Mouse (Mus musculus) brain, embryonic 14.5 days (tissue): ENCODE measurements around the gene Pelo. TPM values are rescaled to one million over a fixed set of nuclear protein-coding genes. Genes with fewer than 3 reads are reported as not detected.

Source experiments
- DNase-seq: peaks from one replicate; pipeline ENCODE4 v3.0.0-alpha.2; 2011; ENCODE audit warnings: low read depth
- CTCF ChIP-seq: fragments of 200-500 bp; IDR thresholded peaks from 2 replicates; pipeline ENCODE4 v1.5.1; 2012; ENCODE audit warnings: inconsistent platforms, mild to moderate bottlenecking, moderate library complexity, borderline replicate concordance; ENCODE audit not compliant: insufficient read depth, insufficient read length; ENCODE audit errors: extremely low read depth
- POLR2A ChIP-seq: fragments of 200-500 bp; IDR thresholded peaks from 2 replicates; pipeline ENCODE4 v1.6.1; 2012; ENCODE audit warnings: mild to moderate bottlenecking, inconsistent platforms, borderline replicate concordance; ENCODE audit not compliant: poor library complexity, insufficient read depth, insufficient read length, severe bottlenecking; ENCODE audit errors: extremely low read depth
- polyA plus RNA-seq: library from polyadenylated mRNA; depleted of rRNA; stranded (reverse); fragments of >200 nt; gene quantifications from 2 replicates; pipeline ENCODE4 v1.2.3, GENCODE M21; 2012

Gene Pelo
- polyA plus RNA-seq, 1 experiment = 30.2 TPM

DNA sequence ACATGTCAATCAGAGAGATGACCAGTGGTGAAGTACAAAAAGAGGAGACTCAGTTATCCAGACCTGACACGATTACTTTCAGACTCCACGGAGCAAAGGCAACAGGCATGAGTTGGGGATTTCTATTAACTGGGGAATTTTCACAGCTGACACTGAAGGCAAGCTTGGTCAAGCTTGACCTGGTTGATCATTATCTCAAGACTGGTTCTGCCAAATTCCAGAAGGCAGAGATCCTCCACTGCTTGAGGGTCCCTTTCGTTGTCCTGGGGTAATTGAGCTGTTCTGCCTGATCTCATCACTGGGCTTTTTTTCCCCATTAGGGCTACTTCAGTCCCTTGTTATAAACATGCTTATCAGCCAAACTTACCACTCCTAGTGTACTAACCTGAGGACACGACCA, 19.6 kb upstream of the Pelo start:
- no peak for TF ChIP-seq POLR2A
- no peak for TF ChIP-seq CTCF
- no peak for DNase-seq

DNA sequence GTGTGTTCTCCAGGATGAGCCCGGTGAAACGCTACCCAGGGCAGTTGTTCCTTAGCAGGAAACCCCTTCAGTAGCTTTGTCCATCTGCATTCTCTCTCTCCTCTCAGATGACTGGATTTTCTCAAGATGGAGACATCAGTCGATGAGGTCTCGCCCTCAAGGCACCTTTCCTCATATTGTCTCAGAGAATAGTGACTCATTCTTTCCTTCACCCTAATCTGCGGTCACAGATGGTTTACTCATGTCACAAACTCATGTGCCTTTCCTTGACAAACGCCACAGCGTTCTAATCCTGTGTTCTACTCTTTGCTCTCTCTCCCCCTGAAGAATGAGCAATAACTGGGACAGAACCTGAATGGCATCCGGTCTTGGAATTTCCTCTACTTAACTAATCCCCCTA, 17.4 kb upstream of the Pelo start:
- DNase-seq = no peak
- TF ChIP-seq CTCF = no peak
- TF ChIP-seq POLR2A = no peak

DNA sequence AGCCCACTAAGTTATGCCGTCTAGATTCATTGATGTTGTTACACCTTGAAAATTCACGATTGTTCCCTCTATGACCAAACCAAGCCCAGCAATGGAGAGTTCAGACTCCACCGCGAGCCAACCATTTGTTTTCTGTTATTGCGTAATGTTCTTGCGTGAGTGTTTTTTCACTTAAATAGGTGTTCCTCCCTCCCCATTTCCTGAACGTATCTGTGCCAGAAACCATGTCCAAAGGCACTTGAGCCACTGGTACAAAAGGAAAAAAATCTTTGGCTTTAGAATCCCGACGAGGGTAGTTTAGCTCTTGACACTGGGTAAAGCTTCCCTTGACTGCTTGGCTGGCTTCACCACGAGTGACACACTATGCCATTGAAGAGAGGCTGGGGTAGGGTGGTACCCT, 16.2 kb upstream of the Pelo start:
- no peak for TF ChIP-seq CTCF
- no peak for TF ChIP-seq POLR2A
- DNase-seq = no peak

DNA sequence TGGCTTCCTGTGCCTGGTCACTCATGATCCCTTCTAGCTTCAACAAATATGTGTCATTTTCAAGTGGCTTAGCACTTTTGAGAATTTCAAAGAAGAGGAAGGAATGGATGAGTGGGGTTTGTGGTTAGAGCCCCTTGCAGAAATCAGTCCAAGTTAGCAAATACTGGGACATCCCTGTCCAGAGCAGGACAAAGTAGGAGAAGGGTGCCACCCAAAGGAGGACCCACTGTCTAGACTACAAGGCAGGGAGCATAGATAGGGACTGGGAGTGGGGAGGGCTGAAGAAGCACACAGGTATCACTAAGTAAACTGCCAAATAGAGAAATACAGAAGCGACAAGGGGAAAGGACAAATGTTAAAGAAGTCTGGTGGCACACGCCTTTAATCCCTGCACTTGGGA, 12.8 kb upstream of the Pelo start:
- no peak for DNase-seq
- TF ChIP-seq CTCF (no peak), POLR2A (no peak)

DNA sequence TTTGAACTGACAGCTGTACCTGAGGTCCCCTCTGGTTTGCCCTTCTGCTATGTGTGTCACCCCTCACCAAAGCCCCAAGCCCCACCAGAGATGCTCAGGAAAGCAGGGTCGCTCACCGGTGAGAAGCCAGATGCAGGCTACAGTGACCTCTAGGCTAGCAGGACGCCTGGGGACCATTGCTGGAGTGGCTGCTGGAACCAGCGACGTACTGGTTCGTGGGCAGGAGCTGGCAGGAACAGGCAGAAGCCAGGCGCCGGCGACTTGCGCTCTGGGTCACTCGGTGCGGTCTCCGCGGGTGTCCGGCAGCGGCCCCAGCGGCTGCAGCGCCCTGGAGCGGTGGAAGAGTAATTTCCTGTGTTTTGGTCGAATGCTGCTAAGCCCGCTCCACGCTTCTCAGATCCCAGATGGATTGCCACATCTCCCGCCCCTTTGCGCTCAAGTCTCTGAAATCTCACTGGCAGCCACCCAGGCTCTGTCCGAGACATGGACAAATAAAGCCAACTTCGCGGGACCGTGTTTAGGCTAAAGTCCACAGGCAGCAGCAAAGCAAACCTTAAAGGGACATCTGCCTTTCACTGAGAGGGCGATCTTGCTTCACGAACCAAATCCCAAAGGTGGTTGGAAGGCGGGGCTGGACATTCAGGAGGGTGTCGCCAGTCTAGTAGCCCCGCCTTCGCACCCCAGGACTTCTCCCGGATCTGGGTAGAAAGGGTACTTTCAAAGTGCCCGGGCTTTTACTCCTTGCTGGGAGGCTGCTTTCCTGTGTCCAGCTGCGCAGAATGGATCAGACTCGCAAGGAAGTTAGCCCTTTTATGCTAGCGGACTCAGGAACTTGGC, 11.6 kb upstream of the Pelo start, which contains the start of the genes Gm49395 and Itga1:
Gene Gm49395, minus strand, starts transcription at position 567 of the 837 bp plus-strand sequence.
Gene Itga1, minus strand, starts transcription at position 610 of the 837 bp plus-strand sequence.
- TF ChIP-seq POLR2A = no peak
- TF ChIP-seq CTCF = no peak
- DNase-seq = peak; percentile 77

DNA sequence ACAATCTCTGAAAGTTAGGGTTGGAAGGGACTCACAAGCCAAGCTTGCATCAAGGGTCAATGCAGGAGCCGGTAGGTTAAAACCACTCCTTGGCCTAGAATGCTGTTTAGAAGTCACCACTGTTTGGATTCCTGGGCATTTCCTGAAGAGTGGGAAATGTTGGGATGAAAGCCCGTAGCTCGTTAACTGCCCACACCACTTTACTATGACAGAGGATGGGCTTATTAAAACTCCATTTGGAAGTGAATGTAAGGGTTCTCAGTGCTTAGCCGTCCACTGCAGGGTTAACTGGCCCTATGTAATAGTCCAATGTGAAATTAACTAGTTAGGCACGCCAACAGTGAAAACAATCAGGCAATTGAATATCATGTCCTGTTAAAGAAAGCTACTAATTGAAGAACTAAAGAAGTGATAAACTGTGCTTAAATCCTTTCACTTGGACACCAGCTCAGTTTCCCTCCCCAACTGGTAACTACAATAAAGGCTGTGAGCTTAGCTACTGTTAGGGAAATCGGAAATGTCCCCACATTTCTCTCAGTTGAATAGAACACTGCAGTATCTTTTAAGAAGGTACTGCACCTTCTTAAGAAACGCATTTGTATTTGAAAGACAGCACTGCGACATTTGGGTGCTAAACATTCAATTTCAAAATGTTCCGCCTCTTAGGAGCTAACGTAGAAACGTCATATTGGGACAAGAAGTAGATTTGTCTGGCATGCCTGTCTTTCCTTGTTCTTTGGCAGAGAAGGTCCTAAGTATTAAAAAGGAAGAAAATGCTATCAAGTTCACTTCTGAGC, 10.6 kb upstream of the Pelo start:
- DNase-seq = peak; percentile 15

DNA sequence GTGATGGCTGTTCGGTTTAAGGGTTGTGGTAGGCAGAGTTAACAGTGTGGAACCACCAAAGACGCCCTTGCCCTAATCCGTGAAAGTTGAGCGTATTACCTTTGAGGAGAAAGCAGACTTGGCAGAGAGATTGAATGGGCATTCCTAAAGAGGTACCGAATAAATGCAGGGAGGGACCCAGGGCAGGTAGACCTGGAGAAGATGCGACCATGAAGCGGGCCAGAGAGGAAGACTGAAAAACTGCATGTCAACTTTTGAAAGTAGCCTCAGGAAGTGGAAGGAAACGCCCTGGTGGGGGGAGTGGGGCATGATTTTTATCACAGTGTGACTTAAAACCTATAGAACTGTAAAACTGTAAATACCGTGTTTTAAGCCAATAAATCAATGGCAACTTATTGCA, 9.4 kb upstream of the Pelo start:
- DNase-seq = no peak
- no peak for TF ChIP-seq POLR2A
- TF ChIP-seq CTCF = no peak

More for the DNA sequence above, 10.6 kb upstream of the Pelo start:
- TF ChIP-seq POLR2A = no peak
- no peak for TF ChIP-seq CTCF

DNA sequence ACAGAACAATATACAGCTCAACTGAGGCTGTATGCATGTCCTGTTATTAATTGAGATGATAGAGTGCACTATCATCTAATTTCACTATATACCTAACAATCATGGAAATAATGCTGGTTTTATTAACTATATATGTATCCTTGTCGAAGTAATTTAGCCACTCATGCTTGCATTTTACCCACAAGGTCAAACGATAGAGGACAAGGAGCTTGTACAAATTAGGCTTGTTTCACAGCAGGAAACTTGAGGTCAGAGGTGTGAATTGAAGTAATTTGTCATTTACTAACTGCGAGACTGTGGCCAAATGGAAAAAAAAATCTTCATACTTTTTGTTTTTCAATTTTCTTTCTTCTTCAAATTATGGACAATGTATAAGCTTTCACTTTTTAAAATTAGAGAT, 8.2 kb upstream of the Pelo start:
- TF ChIP-seq CTCF = no peak
- no peak for TF ChIP-seq POLR2A
- no peak for DNase-seq

DNA sequence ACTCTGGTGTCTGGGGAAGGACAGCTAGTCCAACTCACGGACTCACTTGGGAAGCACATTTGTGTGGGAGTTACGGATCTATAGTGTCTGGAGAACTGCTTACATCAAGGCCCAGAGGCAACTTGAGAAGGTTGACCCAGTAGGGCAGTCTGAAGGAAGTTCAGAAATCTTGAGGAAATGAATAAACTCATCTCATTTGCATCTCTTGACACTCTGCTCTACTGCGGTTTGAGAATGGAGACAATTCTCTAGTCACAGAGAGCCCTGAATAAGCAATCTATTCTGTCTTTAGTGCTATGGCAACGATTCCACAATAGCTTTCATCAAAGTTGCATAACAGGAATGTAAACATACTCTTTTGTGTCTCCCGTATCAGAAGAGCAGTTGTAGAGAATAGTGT, 7.0 kb upstream of the Pelo start:
- DNase-seq = no peak
- TF ChIP-seq CTCF (no peak), POLR2A (no peak)

DNA sequence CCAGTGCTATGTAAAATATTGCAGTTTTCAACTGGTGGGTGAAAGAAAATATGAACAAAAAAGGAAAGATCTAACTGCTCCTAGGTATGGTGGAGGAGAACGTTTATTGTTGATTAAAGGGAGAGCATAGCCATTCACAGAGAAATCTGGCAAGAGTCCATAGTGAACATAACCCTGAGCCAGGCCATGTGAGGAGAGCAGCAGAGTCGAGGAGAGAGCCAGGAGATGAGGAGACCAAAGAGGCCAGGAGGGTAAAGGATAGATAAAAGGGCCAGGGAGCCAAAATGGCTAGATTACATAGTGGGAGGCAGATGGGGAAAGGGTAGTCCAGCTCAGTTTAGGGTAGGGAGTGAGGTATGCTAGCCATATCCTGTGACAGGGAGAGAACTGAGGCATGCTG, 6.2 kb upstream of the Pelo start:
- DNase-seq = no peak
- TF ChIP-seq POLR2A (no peak), CTCF (no peak)

DNA sequence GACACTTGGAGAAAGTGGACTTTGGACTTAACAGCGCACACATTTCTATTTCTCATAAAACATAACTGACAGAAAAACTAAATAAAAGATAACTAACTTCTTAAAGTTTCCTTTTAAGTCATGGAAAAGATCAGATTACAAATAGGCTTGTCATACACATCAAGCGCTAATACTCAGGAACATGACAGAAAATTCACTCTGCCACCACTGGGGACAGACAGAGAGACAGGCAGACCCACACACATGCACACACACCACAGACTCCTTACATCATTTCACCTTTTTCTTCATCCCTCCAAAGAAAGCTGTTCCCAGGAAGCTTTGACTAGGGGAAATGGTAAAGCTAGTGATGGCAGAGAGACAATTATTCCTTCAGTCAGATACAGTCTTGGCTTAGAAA, 5.4 kb upstream of the Pelo start:
- DNase-seq = no peak
- no peak for TF ChIP-seq CTCF
- TF ChIP-seq POLR2A = no peak
